Mouse (Mus musculus): ENCODE results near the gene Cmip. TPM values are rescaled to one million over a fixed set of nuclear protein-coding genes. Genes with fewer than 3 reads are reported as not detected.

Gene Cmip
- total RNA-seq, 2 experiments from 2014 or later: 11.8 to 30.7 TPM

GRCm38 (mm10) chr8:117289016-117289415 is 32.2 kb downstream of the Cmip start:
- ATAC-seq (replicated peaks; ENCODE audit: poor library complexity, severe bottlenecking): no peak

GRCm38 (mm10) chr8:117290506-117290905 is 33.6 kb downstream of the Cmip start:
- ATAC-seq (replicated peaks; ENCODE audit: poor library complexity, severe bottlenecking): no peak

GRCm38 (mm10) chr8:117292262-117292661 is 35.4 kb downstream of the Cmip start:
- no peak for ATAC-seq (replicated peaks; ENCODE audit: poor library complexity, severe bottlenecking)

GRCm38 (mm10) chr8:117294812-117295211 is 37.9 kb downstream of the Cmip start:
- peak; percentile 59 for ATAC-seq (replicated peaks; ENCODE audit: poor library complexity, severe bottlenecking)

GRCm38 (mm10) chr8:117297913-117298518 is 41.2 kb downstream of the Cmip start:
- ATAC-seq (replicated peaks; ENCODE audit: poor library complexity, severe bottlenecking): peak; percentile 69

GRCm38 (mm10) chr8:117299204-117299603 is 42.3 kb downstream of the Cmip start:
- no peak for ATAC-seq (replicated peaks; ENCODE audit: poor library complexity, severe bottlenecking)

GRCm38 (mm10) chr8:117300188-117300587 is 43.3 kb downstream of the Cmip start:
- ATAC-seq (replicated peaks; ENCODE audit: poor library complexity, severe bottlenecking): no peak

- ATAC-seq (replicated peaks; ENCODE audit: poor library complexity, severe bottlenecking): no peak
Observed at GRCm38 (mm10) chr8:117301457-117302041, 44.7 kb downstream of the Cmip start.

GRCm38 (mm10) chr8:117302072-117302471 is 45.2 kb downstream of the Cmip start:
- ATAC-seq (replicated peaks; ENCODE audit: poor library complexity, severe bottlenecking): no peak

- ATAC-seq (replicated peaks; ENCODE audit: poor library complexity, severe bottlenecking): 0 out of 2 replicates have a peak, but pooled peaks have one; percentile 10
Observed at GRCm38 (mm10) chr8:117303666-117304065, 46.8 kb downstream of the Cmip start.

GRCm38 (mm10) chr8:117305405-117305804 is 48.5 kb downstream of the Cmip start:
- peak; percentile 69 for ATAC-seq (replicated peaks; ENCODE audit: poor library complexity, severe bottlenecking)

- ATAC-seq (replicated peaks; ENCODE audit: poor library complexity, severe bottlenecking): no peak
Observed at GRCm38 (mm10) chr8:117306756-117307155, 49.9 kb downstream of the Cmip start.

- no peak for ATAC-seq (replicated peaks; ENCODE audit: poor library complexity, severe bottlenecking)
Observed at GRCm38 (mm10) chr8:117307221-117307620, 50.4 kb downstream of the Cmip start.

- peak; percentile 47 for ATAC-seq (replicated peaks; ENCODE audit: poor library complexity, severe bottlenecking)
Observed at GRCm38 (mm10) chr8:117308303-117309095, 51.6 kb downstream of the Cmip start.

GRCm38 (mm10) chr8:117309653-117310274 is 52.9 kb downstream of the Cmip start:
- ATAC-seq (replicated peaks; ENCODE audit: poor library complexity, severe bottlenecking): no peak

GRCm38 (mm10) chr8:117310961-117311561 is 54.2 kb downstream of the Cmip start:
- no peak for ATAC-seq (replicated peaks; ENCODE audit: poor library complexity, severe bottlenecking)

- no peak for ATAC-seq (replicated peaks; ENCODE audit: poor library complexity, severe bottlenecking)
Observed at GRCm38 (mm10) chr8:117314308-117314953, 57.6 kb downstream of the Cmip start.

- peak; percentile 19; the same call in 1 of the 2 replicates for ATAC-seq (replicated peaks; ENCODE audit: poor library complexity, severe bottlenecking)
Observed at GRCm38 (mm10) chr8:117315727-117316126, 58.9 kb downstream of the Cmip start.

GRCm38 (mm10) chr8:117317478-117317877 is 60.6 kb downstream of the Cmip start:
- no peak for ATAC-seq (replicated peaks; ENCODE audit: poor library complexity, severe bottlenecking)

Measured in granulocyte monocyte progenitor cell, adult 5-6 weeks (primary cell).